Mouse (Mus musculus) megakaryocyte, embryonic 14.5 days (primary cell): ENCODE data around the gene Mob2. TPM values are rescaled to one million over a fixed set of nuclear protein-coding genes. Genes with fewer than 3 reads are reported as not detected.

ENCODE experiments used
- H3K27me3 ChIP-seq: replicated peaks from 2 replicates; pipeline ENCODE3; 2012; ENCODE audit warnings: inconsistent platforms
- H3K36me3 ChIP-seq: replicated peaks from 2 replicates; pipeline ENCODE3; 2012; ENCODE audit warnings: low read length, inconsistent platforms, mixed read lengths
- H3K4me1 ChIP-seq: 2 replicates; pipeline ENCODE4 v1.6.1; 2012; ENCODE audit warnings: inconsistent platforms
- H3K4me3 ChIP-seq: replicated peaks from 2 replicates; pipeline ENCODE3; 2012; ENCODE audit warnings: moderate library complexity, mild to moderate bottlenecking, inconsistent platforms
- H3K9me3 ChIP-seq: 2 replicates; pipeline ENCODE4 v1.6.1; 2012; ENCODE audit warnings: inconsistent platforms
- FLI1 ChIP-seq: IDR thresholded peaks from 2 replicates; pipeline ENCODE4 v1.6.1; 2012; ENCODE audit warnings: low read length, inconsistent platforms, mixed read lengths
- GATA1 ChIP-seq: IDR thresholded peaks from 3 replicates; pipeline ENCODE4 v1.6.1; 2012; ENCODE audit warnings: mixed read lengths, low read length, inconsistent platforms, borderline replicate concordance
- polyA plus RNA-seq: library from polyadenylated mRNA; stranded (reverse); fragments of >175 nt; gene quantifications from 2 replicates; pipeline ENCODE4 v1.2.3, GENCODE M21; 2012; ENCODE audit warnings: low replicate concordance; ENCODE audit not compliant: insufficient read depth

The Mob2 gene
- polyA plus RNA-seq, 1 experiment: 73.5 TPM

GRCm38 (mm10) chr7:142059024-142059423 lies 1.8 kb downstream of the Mob2 start:
- Histone ChIP-seq H3K36me3 (peaks cover 48% of the 10 kb centered on the region), H3K4me1 (peaks cover 79% of the 10 kb centered on the region), H3K27me3 (no peaks in the 10 kb centered on the region), H3K9me3 (no peaks in the 10 kb centered on the region), H3K4me3 (peak overlapping the region; percentile 97)
- no peak for TF ChIP-seq GATA1
- no peak for TF ChIP-seq FLI1

GRCm38 (mm10) chr7:142057121-142057520 lies 3.7 kb downstream of the Mob2 start:
- no peak for TF ChIP-seq GATA1
- TF ChIP-seq FLI1: no peak
- peaks cover 64% of the 10 kb centered on the region for H3K36me3 ChIP-seq
- peaks cover 88% of the 10 kb centered on the region for H3K4me1 ChIP-seq
- no peaks in the 10 kb centered on the region for H3K27me3 ChIP-seq
- peak overlapping the region; percentile 60 for H3K4me3 ChIP-seq
- H3K9me3 ChIP-seq: no peaks in the 10 kb centered on the region

GRCm38 (mm10) chr7:142056601-142057061 lies 4.2 kb downstream of the Mob2 start:
- H3K27me3 ChIP-seq: no peaks in the 10 kb centered on the region

GRCm38 (mm10) chr7:142055431-142055830 lies 5.4 kb downstream of the Mob2 start:
- no peak overlapping the region for H3K4me3 ChIP-seq
- TF ChIP-seq FLI1: no peak
- TF ChIP-seq GATA1: no peak
- no peaks in the 10 kb centered on the region for H3K27me3 ChIP-seq
- H3K9me3 ChIP-seq: no peaks in the 10 kb centered on the region
- peaks cover 95% of the 10 kb centered on the region for H3K4me1 ChIP-seq
- H3K36me3 ChIP-seq: peaks cover 78% of the 10 kb centered on the region

More at GRCm38 (mm10) chr7:142056601-142057061, 4.2 kb downstream of the Mob2 start:
- peaks cover 66% of the 10 kb centered on the region for H3K36me3 ChIP-seq
- TF ChIP-seq GATA1: no peak
- TF ChIP-seq FLI1: no peak
- peaks cover 88% of the 10 kb centered on the region for H3K4me1 ChIP-seq
- no peaks in the 10 kb centered on the region for H3K9me3 ChIP-seq
- peak overlapping the region; percentile 60 for H3K4me3 ChIP-seq

GRCm38 (mm10) chr7:142050536-142050935 lies 10.3 kb downstream of the Mob2 start:
- Histone ChIP-seq H3K9me3 (no peaks in the 10 kb centered on the region), H3K27me3 (no peaks in the 10 kb centered on the region), H3K4me1 (peaks cover 89% of the 10 kb centered on the region), H3K36me3 (peaks cover 87% of the 10 kb centered on the region), H3K4me3 (no peak overlapping the region)
- no peak for TF ChIP-seq FLI1
- TF ChIP-seq GATA1: no peak

- Histone ChIP-seq H3K4me1 (peaks cover 84% of the 10 kb centered on the region), H3K27me3 (no peaks in the 10 kb centered on the region), H3K36me3 (peaks cover 71% of the 10 kb centered on the region), H3K9me3 (no peaks in the 10 kb centered on the region), H3K4me3 (no peak overlapping the region)
- TF ChIP-seq GATA1 (no peak), FLI1 (no peak)
Measured at GRCm38 (mm10) chr7:142045932-142046331, 14.9 kb downstream of the Mob2 start.

- Histone ChIP-seq H3K4me3 (no peak overlapping the region), H3K9me3 (no peaks in the 10 kb centered on the region), H3K36me3 (peaks cover 65% of the 10 kb centered on the region), H3K4me1 (peaks cover 84% of the 10 kb centered on the region), H3K27me3 (no peaks in the 10 kb centered on the region)
- TF ChIP-seq GATA1 (no peak), FLI1 (no peak)
Measured at GRCm38 (mm10) chr7:142045344-142045743, 15.5 kb downstream of the Mob2 start.

- Histone ChIP-seq H3K4me1 (peaks cover 87% of the 10 kb centered on the region), H3K4me3 (no peak overlapping the region), H3K27me3 (no peaks in the 10 kb centered on the region), H3K9me3 (no peaks in the 10 kb centered on the region), H3K36me3 (peaks cover 66% of the 10 kb centered on the region)
- TF ChIP-seq FLI1: no peak
- no peak for TF ChIP-seq GATA1
Measured at GRCm38 (mm10) chr7:142040756-142041155, 20.1 kb downstream of the Mob2 start.

GRCm38 (mm10) chr7:142037553-142038170 lies 23.2 kb downstream of the Mob2 start:
- peaks cover 92% of the 10 kb centered on the region for H3K4me1 ChIP-seq
- H3K4me3 ChIP-seq: no peak overlapping the region
- H3K36me3 ChIP-seq: peaks cover 74% of the 10 kb centered on the region
- TF ChIP-seq FLI1 (no peak), GATA1 (no peak)
- no peaks in the 10 kb centered on the region for H3K27me3 ChIP-seq
- H3K9me3 ChIP-seq: no peaks in the 10 kb centered on the region

GRCm38 (mm10) chr7:142035048-142035811 lies 25.6 kb downstream of the Mob2 start:
- H3K36me3 ChIP-seq: peaks cover 81% of the 10 kb centered on the region
- H3K9me3 ChIP-seq: no peaks in the 10 kb centered on the region
- no peak overlapping the region for H3K4me3 ChIP-seq
- TF ChIP-seq GATA1 (no peak), FLI1 (no peak)
- no peaks in the 10 kb centered on the region for H3K27me3 ChIP-seq
- peaks cover 81% of the 10 kb centered on the region for H3K4me1 ChIP-seq
